Mouse (Mus musculus): Measurements from ENCODE around the gene Ptprk. TPM values are rescaled to one million over a fixed set of nuclear protein-coding genes. Genes with fewer than 3 reads are reported as not detected.

The Ptprk gene
- polyA plus RNA-seq, 1 experiment = 6.0 TPM

- Histone ChIP-seq H3K27ac (ENCODE audit: control insufficient read depth, insufficient read depth, low read length) (no peak overlapping the region), H3K27me3 (ENCODE audit: control insufficient read depth, insufficient read depth, low read length) (no peaks in the 10 kb centered on the region), H3K4me3 (ENCODE audit: control insufficient read depth, insufficient read depth, low read length) (no peak overlapping the region), H3K4me1 (replicated peaks; ENCODE audit: control insufficient read depth, insufficient read depth, low read length) (peaks cover 20% of the 10 kb centered on the region), H3K36me3 (ENCODE audit: control insufficient read depth, insufficient read depth, low read length) (no peaks in the 10 kb centered on the region)
- TF ChIP-seq CTCF (IDR thresholded peaks at IDR 0.05; ENCODE audit: borderline replicate concordance, control insufficient read depth, extremely low read depth, insufficient read depth, low read length, poor library complexity) = no peak
- TF ChIP-seq POLR2A (IDR thresholded peaks at IDR 0.05; ENCODE audit: control insufficient read depth, extremely low read depth, insufficient read depth, low read length, poor library complexity) = no peak
- no peak for DNase-seq
- WGBS = 92% methylated on average over 3 of the region's 3 CpGs
Measured at GRCm38 (mm10) chr10:28590822-28591221, 516.2 kb downstream of the Ptprk start.

- Histone ChIP-seq H3K36me3 (ENCODE audit: control insufficient read depth, insufficient read depth, low read length) (no peaks in the 10 kb centered on the region), H3K27ac (ENCODE audit: control insufficient read depth, insufficient read depth, low read length) (peak overlapping the region; percentile 86), H3K4me1 (replicated peaks; ENCODE audit: control insufficient read depth, insufficient read depth, low read length) (peaks cover 18% of the 10 kb centered on the region), H3K27me3 (ENCODE audit: control insufficient read depth, insufficient read depth, low read length) (no peaks in the 10 kb centered on the region), H3K4me3 (ENCODE audit: control insufficient read depth, insufficient read depth, low read length) (no peak overlapping the region)
- no peak for TF ChIP-seq CTCF (IDR thresholded peaks at IDR 0.05; ENCODE audit: borderline replicate concordance, control insufficient read depth, extremely low read depth, insufficient read depth, low read length, poor library complexity)
- no peak for TF ChIP-seq POLR2A (IDR thresholded peaks at IDR 0.05; ENCODE audit: control insufficient read depth, extremely low read depth, insufficient read depth, low read length, poor library complexity)
- peak; percentile 72 for DNase-seq
- 3% methylated on average over 4 of the region's 4 CpGs for WGBS
Measured at GRCm38 (mm10) chr10:28593566-28594292, 519.1 kb downstream of the Ptprk start.

GRCm38 (mm10) chr10:28596897-28597296 is 522.3 kb downstream of the Ptprk start:
- no peak for TF ChIP-seq CTCF (IDR thresholded peaks at IDR 0.05; ENCODE audit: borderline replicate concordance, control insufficient read depth, extremely low read depth, insufficient read depth, low read length, poor library complexity)
- no peak for TF ChIP-seq POLR2A (IDR thresholded peaks at IDR 0.05; ENCODE audit: control insufficient read depth, extremely low read depth, insufficient read depth, low read length, poor library complexity)
- Histone ChIP-seq H3K27ac (ENCODE audit: control insufficient read depth, insufficient read depth, low read length) (no peak overlapping the region; the same call in 1 of the 2 replicates), H3K27me3 (ENCODE audit: control insufficient read depth, insufficient read depth, low read length) (no peaks in the 10 kb centered on the region), H3K4me1 (replicated peaks; ENCODE audit: control insufficient read depth, insufficient read depth, low read length) (peaks cover 13% of the 10 kb centered on the region), H3K36me3 (ENCODE audit: control insufficient read depth, insufficient read depth, low read length) (no peaks in the 10 kb centered on the region), H3K4me3 (ENCODE audit: control insufficient read depth, insufficient read depth, low read length) (no peak overlapping the region)
- DNase-seq = peak; percentile 61
- WGBS = 12% methylated on average over 3 of the region's 3 CpGs

GRCm38 (mm10) chr10:28609136-28609535 is 534.5 kb downstream of the Ptprk start:
- WGBS = 93% methylated on average over 3 of the region's 3 CpGs
- peaks cover 3% of the 10 kb centered on the region for H3K4me1 ChIP-seq (replicated peaks; ENCODE audit: control insufficient read depth, insufficient read depth, low read length)
- H3K27ac ChIP-seq (ENCODE audit: control insufficient read depth, insufficient read depth, low read length) = no peak overlapping the region
- no peak for TF ChIP-seq CTCF (IDR thresholded peaks at IDR 0.05; ENCODE audit: borderline replicate concordance, control insufficient read depth, extremely low read depth, insufficient read depth, low read length, poor library complexity)
- DNase-seq = no peak
- no peaks in the 10 kb centered on the region for H3K36me3 ChIP-seq (ENCODE audit: control insufficient read depth, insufficient read depth, low read length)
- H3K27me3 ChIP-seq (ENCODE audit: control insufficient read depth, insufficient read depth, low read length) = no peaks in the 10 kb centered on the region
- no peak overlapping the region for H3K4me3 ChIP-seq (ENCODE audit: control insufficient read depth, insufficient read depth, low read length)

GRCm38 (mm10) chr10:28614396-28614795 is 539.8 kb downstream of the Ptprk start:
- Histone ChIP-seq H3K27me3 (ENCODE audit: control insufficient read depth, insufficient read depth, low read length) (no peaks in the 10 kb centered on the region), H3K4me3 (ENCODE audit: control insufficient read depth, insufficient read depth, low read length) (no peak overlapping the region), H3K27ac (ENCODE audit: control insufficient read depth, insufficient read depth, low read length) (no peak overlapping the region), H3K4me1 (replicated peaks; ENCODE audit: control insufficient read depth, insufficient read depth, low read length) (peaks cover 3% of the 10 kb centered on the region), H3K36me3 (ENCODE audit: control insufficient read depth, insufficient read depth, low read length) (no peaks in the 10 kb centered on the region)
- 98% methylated on average over 2 of the region's 2 CpGs for WGBS
- no peak for TF ChIP-seq POLR2A (IDR thresholded peaks at IDR 0.05; ENCODE audit: control insufficient read depth, extremely low read depth, insufficient read depth, low read length, poor library complexity)
- no peak for TF ChIP-seq CTCF (IDR thresholded peaks at IDR 0.05; ENCODE audit: borderline replicate concordance, control insufficient read depth, extremely low read depth, insufficient read depth, low read length, poor library complexity)
- DNase-seq = no peak

- Histone ChIP-seq H3K4me3 (ENCODE audit: control insufficient read depth, insufficient read depth, low read length) (no peak overlapping the region), H3K27ac (ENCODE audit: control insufficient read depth, insufficient read depth, low read length) (no peak overlapping the region), H3K36me3 (ENCODE audit: control insufficient read depth, insufficient read depth, low read length) (no peaks in the 10 kb centered on the region), H3K4me1 (replicated peaks; ENCODE audit: control insufficient read depth, insufficient read depth, low read length) (peaks cover 5% of the 10 kb centered on the region), H3K27me3 (ENCODE audit: control insufficient read depth, insufficient read depth, low read length) (no peaks in the 10 kb centered on the region)
- TF ChIP-seq CTCF (IDR thresholded peaks at IDR 0.05; ENCODE audit: borderline replicate concordance, control insufficient read depth, extremely low read depth, insufficient read depth, low read length, poor library complexity) = no peak
- TF ChIP-seq POLR2A (IDR thresholded peaks at IDR 0.05; ENCODE audit: control insufficient read depth, extremely low read depth, insufficient read depth, low read length, poor library complexity) = no peak
- 85% methylated on average over 7 of the region's 7 CpGs for WGBS
- no peak for DNase-seq
Measured at GRCm38 (mm10) chr10:28617203-28617602, 542.6 kb downstream of the Ptprk start.
